Mouse (Mus musculus): ENCODE results near the gene Majin. TPM values are rescaled to one million over a fixed set of nuclear protein-coding genes. Genes with fewer than 3 reads are reported as not detected.
A peak's percentile ranks its signal among the peaks of the same experiment; 100 is the strongest.

Gene Majin
- total and polyA plus RNA-seq, 3 experiments, result not detected

DNA sequence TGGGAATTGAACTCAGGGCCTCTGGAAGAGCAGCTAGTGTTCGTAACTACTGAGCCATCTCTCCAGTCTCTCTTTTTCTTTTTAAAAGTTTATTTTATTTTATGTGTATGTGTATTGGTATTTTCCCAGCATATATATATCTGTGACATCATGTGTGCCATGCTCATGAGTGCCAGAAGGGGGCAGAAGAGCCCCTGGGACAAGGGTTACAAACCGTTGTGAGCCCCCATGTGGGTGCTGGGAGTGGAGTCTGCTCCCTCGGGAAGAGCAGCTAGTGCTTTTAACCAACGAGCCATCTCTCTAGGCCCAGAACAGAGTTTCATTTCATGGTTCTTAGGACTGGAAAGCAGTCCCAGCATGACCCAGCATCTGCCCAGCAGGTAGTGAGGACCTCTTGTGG is 17.4 kb upstream of the Majin start:
- Histone ChIP-seq H3K4me2 (ENCODE audit: insufficient read depth, low read depth, poor library complexity, severe bottlenecking) (no peak overlapping the region), H3K27me3 (replicated peaks) (peaks cover 31% of the 10 kb centered on the region), H3K36me3 (replicated peaks in 1 of 2; ENCODE audit: control insufficient read depth in 1 of 2, insufficient read depth in 1 of 2, low read length in 1 of 2) (no peaks in the 10 kb centered on the region), H3K79me2 (replicated peaks; ENCODE audit: control insufficient read depth, extremely low read depth, insufficient read depth, poor library complexity, severe bottlenecking) (no peaks in the 10 kb centered on the region), H3K9me3 (replicated peaks; ENCODE audit: low read length) (peaks cover 4% of the 10 kb centered on the region), H3K27ac (ENCODE audit: insufficient read depth, low read depth) (no peak overlapping the region), H3K4me3 (replicated peaks in 1 of 3; ENCODE audit: low read depth in 2 of 3, low read length in 2 of 3, poor library complexity in 1 of 3) (no peak overlapping the region), H3K4me1 (ENCODE audit: control insufficient read depth in 1 of 2, insufficient read depth in 2 of 2) (peaks cover 0 to 7% of the 10 kb centered on the region in 2 experiments; a peak in 2 of 4 replicates), H3K9ac (ENCODE audit: insufficient read depth, low read depth) (no peak overlapping the region)
- dilution Hi-C loops (cut with MboI; ENCODE audit: extremely low pct_ligation_motif_present, extremely low pct_unique_long_range_greater_than_20kb, low sequenced_read_pairs) (no loop called here), in situ Hi-C loops (cut with MboI; ENCODE audit: low pct_ligation_motif_present, low pct_unique_long_range_greater_than_20kb, low sequenced_read_pairs) (loop anchor here (25.0 kb wide), 1 partner anchor 146 kb away; the partner anchor contains the start of gene Cdc42bpg)
- TF ChIP-seq E2F4 (IDR thresholded peaks at IDR 0.05; ENCODE audit: insufficient replicate concordance, low read depth, low read length), result no peak
- no peak for TF ChIP-seq MAFK (IDR thresholded peaks at IDR 0.05; ENCODE audit: insufficient replicate concordance, low read length)
- no peak for TF ChIP-seq POLR2A (IDR thresholded peaks at IDR 0.05; ENCODE audit: low read depth, low read length)
- no peak for TF ChIP-seq MYC (IDR thresholded peaks at IDR 0.05; ENCODE audit: low read depth, low read length)
- TF ChIP-seq TCF12 (IDR thresholded peaks at IDR 0.05; ENCODE audit: low read depth, low read length), result no peak
- no peak for TF ChIP-seq ELF1 (IDR thresholded peaks at IDR 0.05; ENCODE audit: low read depth, low read length)
- no peak for TF ChIP-seq GABPA (IDR thresholded peaks at IDR 0.05; ENCODE audit: insufficient replicate concordance, low read depth, low read length)
- peak in 1 of 2 experiments; percentile 39; a peak in 1 of 4 replicates for TF ChIP-seq CTCF (conservative IDR thresholded peaks at IDR 0.05 in 1 of 2, IDR thresholded peaks at IDR 0.05 in 1 of 2; ENCODE audit: low read depth in 2 of 2, low read length in 2 of 2)
- peak; percentile 11 for TF ChIP-seq RAD21 (IDR thresholded peaks at IDR 0.05; ENCODE audit: low read depth, low read length)
- DNase-seq (ENCODE audit: extremely low read depth), result no peak

DNA sequence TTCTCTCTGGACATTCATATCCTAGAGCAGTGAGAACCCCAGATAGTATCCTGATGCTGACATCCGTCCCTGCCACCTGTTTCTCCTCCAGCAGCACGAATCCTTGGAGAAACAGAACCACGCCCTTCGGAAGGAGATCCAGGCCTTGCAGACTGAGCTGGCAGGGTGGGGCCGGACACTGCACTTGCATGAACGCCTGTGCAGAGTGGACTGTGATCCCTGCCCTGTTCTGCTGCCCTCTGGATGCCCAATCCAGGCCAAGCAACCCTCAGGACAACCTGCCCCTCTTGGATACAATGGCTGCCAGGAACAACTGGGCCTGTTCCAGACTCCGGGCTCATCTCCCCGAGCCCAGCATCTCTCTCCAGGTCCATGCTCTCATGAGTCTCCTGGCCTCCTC is 13.0 kb upstream of the Majin start:
- Histone ChIP-seq H3K9ac (ENCODE audit: insufficient read depth, low read depth) (no peak overlapping the region), H3K4me3 (replicated peaks in 1 of 3; ENCODE audit: low read depth in 2 of 3, low read length in 2 of 3, poor library complexity in 1 of 3) (no peak overlapping the region), H3K79me2 (replicated peaks; ENCODE audit: control insufficient read depth, extremely low read depth, insufficient read depth, poor library complexity, severe bottlenecking) (no peaks in the 10 kb centered on the region), H3K27ac (ENCODE audit: insufficient read depth, low read depth) (no peak overlapping the region), H3K4me2 (ENCODE audit: insufficient read depth, low read depth, poor library complexity, severe bottlenecking) (no peak overlapping the region), H3K4me1 (ENCODE audit: control insufficient read depth in 1 of 2, insufficient read depth in 2 of 2) (no peaks in the 10 kb centered on the region), H3K27me3 (replicated peaks) (peaks cover 28% of the 10 kb centered on the region), H3K36me3 (replicated peaks in 1 of 2; ENCODE audit: control insufficient read depth in 1 of 2, insufficient read depth in 1 of 2, low read length in 1 of 2) (no peaks in the 10 kb centered on the region), H3K9me3 (replicated peaks; ENCODE audit: low read length) (peaks cover 4% of the 10 kb centered on the region)
- no peak for DNase-seq (ENCODE audit: extremely low read depth)
- dilution Hi-C loops (cut with MboI; ENCODE audit: extremely low pct_ligation_motif_present, extremely low pct_unique_long_range_greater_than_20kb, low sequenced_read_pairs), result no loop called here
- in situ Hi-C loops (cut with MboI; ENCODE audit: low pct_ligation_motif_present, low pct_unique_long_range_greater_than_20kb, low sequenced_read_pairs), result loop anchor here (25.0 kb wide), 1 partner anchor 141 kb away; the partner anchor contains the start of gene Cdc42bpg
- TF ChIP-seq TBP (conservative IDR thresholded peaks at IDR 0.05; ENCODE audit: low read depth, low read length) (no peak), HCFC1 (IDR thresholded peaks at IDR 0.05; ENCODE audit: low read depth, low read length) (no peak), CTCF (conservative IDR thresholded peaks at IDR 0.05 in 1 of 2, IDR thresholded peaks at IDR 0.05 in 1 of 2; ENCODE audit: low read depth in 2 of 2, low read length in 2 of 2) (no peak), POLR2AphosphoS2 (IDR thresholded peaks at IDR 0.05; ENCODE audit: low read depth, low read length) (no peak)

DNA sequence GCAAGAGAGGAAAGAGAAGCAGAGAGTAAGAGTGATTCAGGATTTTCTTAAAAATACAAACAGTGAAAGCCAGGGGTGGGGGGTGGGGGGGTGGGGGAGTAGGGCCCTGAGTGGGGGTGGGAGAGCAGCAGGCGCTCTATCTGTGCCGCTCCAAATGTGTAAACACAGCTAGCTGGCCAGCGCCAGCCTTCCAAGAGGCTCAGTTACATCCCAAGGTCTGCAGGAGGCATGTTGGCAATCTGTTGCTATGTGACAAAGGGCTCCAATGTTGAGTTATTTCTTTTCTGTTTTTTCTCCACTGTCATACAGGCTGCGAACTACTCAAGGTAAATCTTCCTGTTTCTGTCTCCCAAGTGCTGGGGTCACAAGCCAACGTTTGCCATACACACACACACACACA is 9.4 kb upstream of the Majin start:
- Histone ChIP-seq H3K27me3 (replicated peaks) (peaks cover 29% of the 10 kb centered on the region), H3K79me2 (replicated peaks; ENCODE audit: control insufficient read depth, extremely low read depth, insufficient read depth, poor library complexity, severe bottlenecking) (no peaks in the 10 kb centered on the region), H3K9me3 (replicated peaks; ENCODE audit: low read length) (no peaks in the 10 kb centered on the region), H3K27ac (ENCODE audit: insufficient read depth, low read depth) (no peak overlapping the region), H3K9ac (ENCODE audit: insufficient read depth, low read depth) (no peak overlapping the region), H3K4me3 (replicated peaks in 1 of 3; ENCODE audit: low read depth in 2 of 3, low read length in 2 of 3, poor library complexity in 1 of 3) (no peak overlapping the region), H3K4me1 (ENCODE audit: control insufficient read depth in 1 of 2, insufficient read depth in 2 of 2) (no peaks in the 10 kb centered on the region), H3K36me3 (replicated peaks in 1 of 2; ENCODE audit: control insufficient read depth in 1 of 2, insufficient read depth in 1 of 2, low read length in 1 of 2) (no peaks in the 10 kb centered on the region), H3K4me2 (ENCODE audit: insufficient read depth, low read depth, poor library complexity, severe bottlenecking) (no peak overlapping the region)
- dilution Hi-C loops (cut with MboI; ENCODE audit: extremely low pct_ligation_motif_present, extremely low pct_unique_long_range_greater_than_20kb, low sequenced_read_pairs) (no loop called here), in situ Hi-C loops (cut with MboI; ENCODE audit: low pct_ligation_motif_present, low pct_unique_long_range_greater_than_20kb, low sequenced_read_pairs) (loop anchor here (25.0 kb wide), 1 partner anchor 138 kb away; the partner anchor contains the start of gene Cdc42bpg)
- no peak for DNase-seq (ENCODE audit: extremely low read depth)
- TF ChIP-seq ZNF384 (IDR thresholded peaks at IDR 0.05; ENCODE audit: low read depth, low read length) (no peak), NELFE (IDR thresholded peaks at IDR 0.05; ENCODE audit: low read depth, low read length) (no peak), SMC3 (IDR thresholded peaks at IDR 0.05; ENCODE audit: low read depth, low read length) (no peak), MXI1 (IDR thresholded peaks at IDR 0.05; ENCODE audit: low read depth, low read length) (no peak), RCOR1 (conservative IDR thresholded peaks at IDR 0.05; ENCODE audit: low read depth, low read length) (no peak), MAFK (IDR thresholded peaks at IDR 0.05; ENCODE audit: insufficient replicate concordance, low read length) (no peak), CHD2 (IDR thresholded peaks at IDR 0.05; ENCODE audit: low read length) (no peak), NRF1 (IDR thresholded peaks at IDR 0.05; ENCODE audit: low read depth, low read length) (no peak), USF1 (IDR thresholded peaks at IDR 0.05; ENCODE audit: low read depth, low read length) (no peak), EP300 (IDR thresholded peaks at IDR 0.05; ENCODE audit: low read length) (no peak), GABPA (IDR thresholded peaks at IDR 0.05; ENCODE audit: insufficient replicate concordance, low read depth, low read length) (no peak)

Data from CH12.LX (cell line).